Mouse (Mus musculus): Measurements from ENCODE around the gene Cc2d2b.

DNA sequence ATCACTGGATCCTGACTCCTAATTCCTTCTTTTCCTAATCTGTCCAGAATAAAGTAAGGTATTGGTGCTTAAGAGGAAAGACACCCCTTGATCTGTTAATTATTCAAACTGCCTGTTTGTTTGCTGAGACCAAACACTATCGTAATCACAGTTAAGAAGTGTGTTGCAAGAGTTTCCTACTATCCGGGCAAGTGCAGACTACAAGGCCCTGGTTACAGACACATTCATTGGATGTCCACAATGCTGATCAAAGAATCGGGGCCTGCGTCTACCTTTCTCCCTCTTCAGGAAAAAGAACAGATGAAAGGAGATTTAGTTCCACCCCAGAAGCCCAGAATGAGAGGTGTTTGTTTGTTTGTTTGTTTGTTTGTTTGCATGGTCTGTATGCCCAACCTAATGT is 20.3 kb upstream of the Cc2d2b start:
- TF ChIP-seq CTCF (IDR thresholded peaks at IDR 0.05; ENCODE audit: low read depth, low read length) (no peak), POLR2A (IDR thresholded peaks at IDR 0.05; ENCODE audit: extremely low read depth, insufficient read depth, low read length) (no peak)
